Mouse (Mus musculus) erythroblast, embryonic 14.5 days (primary cell): ENCODE measurements around the gene Acap1. TPM values are rescaled to one million over a fixed set of nuclear protein-coding genes. Genes with fewer than 3 reads are reported as not detected.

ENCODE experiments used
- H3K27me3 ChIP-seq: 2 replicates; pipeline ENCODE4 v1.6.1; 2012; ENCODE audit warnings: inconsistent platforms; ENCODE audit not compliant: control insufficient read depth
- H3K36me3 ChIP-seq: 2 replicates; pipeline ENCODE4 v1.6.1; 2012; ENCODE audit warnings: mild to moderate bottlenecking, inconsistent platforms; ENCODE audit not compliant: control insufficient read depth
- H3K4me1 ChIP-seq: 2 replicates; pipeline ENCODE4 v1.6.1; 2012; ENCODE audit warnings: inconsistent platforms; ENCODE audit not compliant: control insufficient read depth
- H3K4me3 ChIP-seq: replicated peaks from 2 replicates; pipeline ENCODE3; 2012; ENCODE audit warnings: moderate library complexity, mild to moderate bottlenecking, inconsistent platforms
- H3K9me3 ChIP-seq: 2 replicates; pipeline ENCODE4 v1.6.1; 2012; ENCODE audit warnings: low read length, inconsistent platforms, mixed read lengths; ENCODE audit not compliant: control insufficient read depth
- GATA1 ChIP-seq: IDR thresholded peaks from 2 replicates; pipeline ENCODE4 v1.6.1; 2012; ENCODE audit warnings: low read length, inconsistent platforms, mixed read lengths
- TAL1 ChIP-seq: IDR thresholded peaks from 3 replicates; pipeline ENCODE4 v1.6.1; 2012; ENCODE audit warnings: low read length, inconsistent platforms, mixed read lengths
- polyA plus RNA-seq: library from polyadenylated mRNA; stranded (reverse); fragments of >175 nt; gene quantifications from 2 replicates; pipeline ENCODE4 v1.2.3, GENCODE M21; 2012

The Acap1 gene
- polyA plus RNA-seq = 0.23 and 0.37 TPM in 2 replicates

GRCm38 (mm10) chr11:69895291-69895690 is at the start of gene Acap1:
Acap1 (minus strand) TSS chr11:69895539.
- H3K4me3 ChIP-seq = no peak within 1 kb of the TSS
- TF ChIP-seq GATA1 = no peak
- no peak for TF ChIP-seq TAL1
- peaks cover 48% of the 10 kb centered on the region for H3K4me1 ChIP-seq
- H3K36me3 ChIP-seq = no peaks in the 10 kb centered on the region
- H3K27me3 ChIP-seq = peaks cover 11% of the 10 kb centered on the region
- no peaks in the 10 kb centered on the region for H3K9me3 ChIP-seq

DNA sequence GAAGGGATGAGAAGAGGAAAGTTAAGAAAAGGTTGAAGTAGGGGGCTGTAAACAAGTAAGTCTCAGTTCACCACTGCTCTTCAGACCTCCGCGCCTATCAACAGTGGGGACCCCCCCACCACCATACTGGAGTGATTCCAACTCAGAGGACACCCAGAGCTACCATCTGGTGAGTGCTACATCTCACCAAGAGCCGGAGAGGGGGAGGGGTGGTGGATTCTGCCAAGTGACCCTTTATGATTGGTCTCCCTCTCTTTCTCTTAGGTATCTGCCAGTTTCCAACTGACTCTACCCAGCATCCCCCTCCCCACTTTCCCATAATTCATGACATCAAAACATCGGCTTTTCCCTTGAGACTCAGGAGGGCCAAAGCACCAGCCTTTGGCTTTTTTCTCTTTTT is 45.6 kb upstream of the Acap1 start:
- H3K4me3 ChIP-seq = no peak overlapping the region
- peaks cover 61% of the 10 kb centered on the region for H3K27me3 ChIP-seq
- TF ChIP-seq GATA1 = no peak
- no peak for TF ChIP-seq TAL1
- H3K36me3 ChIP-seq = peaks cover 51% of the 10 kb centered on the region
- peaks cover 7% of the 10 kb centered on the region for H3K9me3 ChIP-seq
- H3K4me1 ChIP-seq = peaks cover 78% of the 10 kb centered on the region

- no peak for TF ChIP-seq GATA1
- no peak for TF ChIP-seq TAL1
- peaks cover 17% of the 10 kb centered on the region for H3K9me3 ChIP-seq
- peaks cover 71% of the 10 kb centered on the region for H3K27me3 ChIP-seq
- H3K36me3 ChIP-seq = peaks cover 39% of the 10 kb centered on the region
- peaks cover 78% of the 10 kb centered on the region for H3K4me1 ChIP-seq
- no peak overlapping the region for H3K4me3 ChIP-seq
Measured at GRCm38 (mm10) chr11:69939731-69940130, 44.4 kb upstream of the Acap1 start.

- TF ChIP-seq GATA1 (no peak), TAL1 (no peak)
- H3K36me3 ChIP-seq = peaks cover 34% of the 10 kb centered on the region
- peaks cover 78% of the 10 kb centered on the region for H3K4me1 ChIP-seq
- H3K27me3 ChIP-seq = peaks cover 74% of the 10 kb centered on the region
- H3K9me3 ChIP-seq = peaks cover 17% of the 10 kb centered on the region
- H3K4me3 ChIP-seq = no peak overlapping the region
Measured at GRCm38 (mm10) chr11:69939181-69939580, 43.8 kb upstream of the Acap1 start.

DNA sequence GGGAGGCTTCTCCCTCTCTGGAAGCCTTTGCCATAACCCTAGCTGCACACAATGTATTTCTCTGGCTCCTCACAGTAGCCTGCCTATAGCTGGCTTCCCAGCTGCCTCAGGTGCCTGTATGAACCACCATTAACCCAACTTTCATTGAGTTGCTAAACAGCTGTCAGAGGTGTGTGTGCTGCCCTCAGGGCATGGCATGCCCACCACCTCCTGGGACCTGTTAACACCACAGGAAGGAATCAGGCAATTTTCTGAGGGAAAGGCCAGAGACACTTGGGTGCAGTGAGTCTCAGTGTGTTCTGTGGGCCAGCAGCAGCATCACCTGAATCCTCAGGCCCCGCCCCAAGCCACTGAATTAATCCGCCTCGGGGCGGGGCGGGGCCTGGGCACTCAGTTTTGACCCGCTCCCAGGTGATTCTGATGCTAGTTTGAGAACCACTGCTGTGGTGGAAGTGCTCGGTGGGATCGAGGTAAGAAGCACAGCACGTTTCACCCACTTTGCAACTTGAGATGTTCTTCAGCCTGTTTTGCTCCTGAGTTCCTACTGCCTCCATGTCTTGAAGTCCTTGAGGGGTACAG is 43.2 kb upstream of the Acap1 start:
- H3K9me3 ChIP-seq = peaks cover 17% of the 10 kb centered on the region
- no peak for TF ChIP-seq GATA1
- TF ChIP-seq TAL1 = no peak
- H3K27me3 ChIP-seq = peaks cover 78% of the 10 kb centered on the region
- H3K4me3 ChIP-seq = no peak overlapping the region
- peaks cover 77% of the 10 kb centered on the region for H3K4me1 ChIP-seq
- H3K36me3 ChIP-seq = peaks cover 27% of the 10 kb centered on the region

GRCm38 (mm10) chr11:69937834-69938233 is 42.5 kb upstream of the Acap1 start:
- Histone ChIP-seq H3K36me3 (peaks cover 20% of the 10 kb centered on the region), H3K4me3 (no peak overlapping the region), H3K27me3 (peaks cover 72% of the 10 kb centered on the region), H3K9me3 (peaks cover 17% of the 10 kb centered on the region), H3K4me1 (peaks cover 70% of the 10 kb centered on the region)
- TF ChIP-seq TAL1 = no peak
- TF ChIP-seq GATA1 = no peak

- peaks cover 70% of the 10 kb centered on the region for H3K27me3 ChIP-seq
- no peak for TF ChIP-seq GATA1
- no peak for TF ChIP-seq TAL1
Measured at GRCm38 (mm10) chr11:69937385-69937784, 42.0 kb upstream of the Acap1 start.

GRCm38 (mm10) chr11:69936714-69937347 is 41.5 kb upstream of the Acap1 start:
- peaks cover 10% of the 10 kb centered on the region for H3K36me3 ChIP-seq
- peaks cover 17% of the 10 kb centered on the region for H3K9me3 ChIP-seq
- no peak overlapping the region for H3K4me3 ChIP-seq
- peaks cover 70% of the 10 kb centered on the region for H3K27me3 ChIP-seq
- H3K4me1 ChIP-seq = peaks cover 64% of the 10 kb centered on the region
- no peak for TF ChIP-seq TAL1

More at GRCm38 (mm10) chr11:69937385-69937784, 42.0 kb upstream of the Acap1 start:
- peaks cover 17% of the 10 kb centered on the region for H3K9me3 ChIP-seq
- H3K4me1 ChIP-seq = peaks cover 66% of the 10 kb centered on the region
- peaks cover 16% of the 10 kb centered on the region for H3K36me3 ChIP-seq
- H3K4me3 ChIP-seq = no peak overlapping the region

DNA sequence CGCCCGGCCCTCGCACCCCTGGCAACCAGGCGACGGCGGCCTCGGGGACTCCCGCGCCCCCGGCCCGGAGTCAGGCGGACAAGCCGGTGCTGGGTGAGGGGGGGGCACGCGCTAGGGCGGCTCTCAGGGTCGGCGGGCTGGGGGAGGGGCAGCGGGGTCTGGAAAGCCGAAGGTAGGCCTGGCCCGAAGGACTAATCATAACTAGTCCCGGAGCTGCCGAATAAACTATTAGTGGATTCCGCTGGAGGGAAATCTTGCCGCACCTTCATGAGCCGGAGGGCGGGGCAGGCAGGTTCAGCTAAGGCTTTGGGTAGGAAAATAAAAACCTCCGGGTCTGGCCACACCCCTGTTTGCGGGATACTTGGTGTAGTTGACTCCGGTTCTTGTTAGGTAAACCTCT is 40.8 kb upstream of the Acap1 start:
- H3K4me1 ChIP-seq = peaks cover 61% of the 10 kb centered on the region

More for the DNA sequence above, 40.8 kb upstream of the Acap1 start:
- TF ChIP-seq GATA1 = no peak
- TF ChIP-seq TAL1 = no peak
- Histone ChIP-seq H3K4me3 (peak overlapping the region; percentile 63), H3K9me3 (peaks cover 17% of the 10 kb centered on the region), H3K36me3 (peaks cover 5% of the 10 kb centered on the region), H3K27me3 (peaks cover 71% of the 10 kb centered on the region)
